Mouse (Mus musculus): Measurements from ENCODE around the gene Rmdn2. TPM values are rescaled to one million over a fixed set of nuclear protein-coding genes. Genes with fewer than 3 reads are reported as not detected.

Gene Rmdn2
- total and polyA plus RNA-seq, 2 experiments from 2014 or later = 9.4 to 12.0 TPM

- H3K36me3 ChIP-seq (ENCODE audit: insufficient read depth) = no peaks in the 10 kb centered on the region
- WGBS = 2% methylated on average over 56 of the region's 57 CpGs
- H3K9ac ChIP-seq = peak overlapping the region; percentile 87
- 0 out of 2 replicates have a peak, but pooled peaks cover 3% of the 10 kb centered on the region for H3K4me1 ChIP-seq (ENCODE audit: insufficient read depth)
- TF ChIP-seq CTCF (IDR thresholded peaks at IDR 0.05; ENCODE audit: low read depth) = no peak
- peak overlapping the region; percentile 88 for H3K4me2 ChIP-seq (ENCODE audit: low read depth)
- H3K27ac ChIP-seq (ENCODE audit: low read depth, low read length) = peak overlapping the region; percentile 85
- H3K9me3 ChIP-seq (ENCODE audit: low read length) = no peaks in the 10 kb centered on the region
- no peaks in the 10 kb centered on the region for H3K27me3 ChIP-seq (ENCODE audit: insufficient read depth, low read length)
- DNase-seq (peak; percentile 67), ATAC-seq (peak; percentile 96)
- peak overlapping the region; percentile 72 for H3K4me3 ChIP-seq (ENCODE audit: low read depth, low read length)
These were observed 3.3 kb downstream of the Rmdn2 start for GRCm38 (mm10) chr17:79614691-79615588.

GRCm38 (mm10) chr17:79615897-79616296 lies 4.2 kb downstream of the Rmdn2 start:
- Histone ChIP-seq H3K4me2 (ENCODE audit: low read depth) (peak overlapping the region; percentile 88), H3K36me3 (ENCODE audit: insufficient read depth) (no peaks in the 10 kb centered on the region), H3K4me3 (ENCODE audit: low read depth, low read length) (peak overlapping the region; percentile 72), H3K4me1 (ENCODE audit: insufficient read depth) (0 out of 2 replicates have a peak, but pooled peaks cover 3% of the 10 kb centered on the region), H3K9me3 (ENCODE audit: low read length) (no peaks in the 10 kb centered on the region), H3K27me3 (ENCODE audit: insufficient read depth, low read length) (no peaks in the 10 kb centered on the region), H3K9ac (peak overlapping the region; percentile 87; the same call in 1 of the 2 replicates), H3K27ac (ENCODE audit: low read depth, low read length) (no peak overlapping the region)
- no peak for ATAC-seq
- peak; percentile 7 for DNase-seq
- WGBS = 89% methylated on average over 9 of the region's 9 CpGs
- no peak for TF ChIP-seq CTCF (IDR thresholded peaks at IDR 0.05; ENCODE audit: low read depth)

- WGBS = 93% methylated on average over 4 of the region's 4 CpGs
- DNase-seq (no peak), ATAC-seq (no peak)
- Histone ChIP-seq H3K9me3 (ENCODE audit: low read length) (no peaks in the 10 kb centered on the region), H3K27ac (ENCODE audit: low read depth, low read length) (no peak overlapping the region), H3K4me3 (ENCODE audit: low read depth, low read length) (no peak overlapping the region), H3K4me2 (ENCODE audit: low read depth) (no peak overlapping the region), H3K27me3 (ENCODE audit: insufficient read depth, low read length) (no peaks in the 10 kb centered on the region), H3K9ac (no peak overlapping the region), H3K4me1 (ENCODE audit: insufficient read depth) (0 out of 2 replicates have a peak, but pooled peaks cover 3% of the 10 kb centered on the region), H3K36me3 (ENCODE audit: insufficient read depth) (no peaks in the 10 kb centered on the region)
- TF ChIP-seq CTCF (IDR thresholded peaks at IDR 0.05; ENCODE audit: low read depth) = no peak
These were observed 5.0 kb downstream of the Rmdn2 start for GRCm38 (mm10) chr17:79616621-79617020.

- Histone ChIP-seq H3K9me3 (ENCODE audit: low read length) (no peaks in the 10 kb centered on the region), H3K9ac (no peak overlapping the region), H3K4me3 (ENCODE audit: low read depth, low read length) (no peak overlapping the region), H3K36me3 (ENCODE audit: insufficient read depth) (no peaks in the 10 kb centered on the region), H3K4me2 (ENCODE audit: low read depth) (no peak overlapping the region), H3K27me3 (ENCODE audit: insufficient read depth, low read length) (no peaks in the 10 kb centered on the region), H3K27ac (ENCODE audit: low read depth, low read length) (no peak overlapping the region), H3K4me1 (ENCODE audit: insufficient read depth) (0 out of 2 replicates have a peak, but pooled peaks cover 3% of the 10 kb centered on the region)
- no peak for TF ChIP-seq CTCF (IDR thresholded peaks at IDR 0.05; ENCODE audit: low read depth)
- no peak for DNase-seq
- 85% methylated on average over 10 of the region's 10 CpGs for WGBS
- no peak for ATAC-seq
These were observed 6.8 kb downstream of the Rmdn2 start for GRCm38 (mm10) chr17:79618455-79618854.

- no peak overlapping the region for H3K27ac ChIP-seq (ENCODE audit: low read depth, low read length)
- no peak for ATAC-seq
- 0 out of 2 replicates have a peak, but pooled peaks cover 3% of the 10 kb centered on the region for H3K4me1 ChIP-seq (ENCODE audit: insufficient read depth)
- no peak overlapping the region for H3K9ac ChIP-seq
- no peak for DNase-seq
- H3K4me2 ChIP-seq (ENCODE audit: low read depth) = no peak overlapping the region
- H3K27me3 ChIP-seq (ENCODE audit: insufficient read depth, low read length) = no peaks in the 10 kb centered on the region
- no peaks in the 10 kb centered on the region for H3K9me3 ChIP-seq (ENCODE audit: low read length)
- H3K4me3 ChIP-seq (ENCODE audit: low read depth, low read length) = no peak overlapping the region
- no peak for TF ChIP-seq CTCF (IDR thresholded peaks at IDR 0.05; ENCODE audit: low read depth)
- WGBS = 87% methylated on average over 5 of the region's 5 CpGs
- no peaks in the 10 kb centered on the region for H3K36me3 ChIP-seq (ENCODE audit: insufficient read depth)
These were observed 7.3 kb downstream of the Rmdn2 start for GRCm38 (mm10) chr17:79618984-79619383.

GRCm38 (mm10) chr17:79622050-79622449 lies 10.4 kb downstream of the Rmdn2 start:
- H3K27me3 ChIP-seq (ENCODE audit: insufficient read depth, low read length) = no peaks in the 10 kb centered on the region
- H3K4me3 ChIP-seq (ENCODE audit: low read depth, low read length) = no peak overlapping the region
- TF ChIP-seq CTCF (IDR thresholded peaks at IDR 0.05; ENCODE audit: low read depth) = no peak
- H3K9ac ChIP-seq = no peak overlapping the region
- 95% methylated on average over 6 of the region's 6 CpGs for WGBS
- no peak for DNase-seq
- H3K36me3 ChIP-seq (ENCODE audit: insufficient read depth) = no peaks in the 10 kb centered on the region
- no peaks in the 10 kb centered on the region for H3K4me1 ChIP-seq (ENCODE audit: insufficient read depth)
- H3K27ac ChIP-seq (ENCODE audit: low read depth, low read length) = no peak overlapping the region
- H3K4me2 ChIP-seq (ENCODE audit: low read depth) = no peak overlapping the region
- no peaks in the 10 kb centered on the region for H3K9me3 ChIP-seq (ENCODE audit: low read length)
- no peak for ATAC-seq

GRCm38 (mm10) chr17:79622574-79622973 lies 10.9 kb downstream of the Rmdn2 start:
- Histone ChIP-seq H3K4me1 (ENCODE audit: insufficient read depth) (no peaks in the 10 kb centered on the region), H3K9ac (no peak overlapping the region), H3K9me3 (ENCODE audit: low read length) (no peaks in the 10 kb centered on the region), H3K4me3 (ENCODE audit: low read depth, low read length) (no peak overlapping the region), H3K27ac (ENCODE audit: low read depth, low read length) (no peak overlapping the region), H3K27me3 (ENCODE audit: insufficient read depth, low read length) (no peaks in the 10 kb centered on the region), H3K36me3 (ENCODE audit: insufficient read depth) (no peaks in the 10 kb centered on the region), H3K4me2 (ENCODE audit: low read depth) (no peak overlapping the region)
- ATAC-seq (no peak), DNase-seq (no peak)
- 94% methylated on average over 7 of the region's 7 CpGs for WGBS
- TF ChIP-seq CTCF (IDR thresholded peaks at IDR 0.05; ENCODE audit: low read depth) = no peak
